Comparison of ENCODE assay signal across 34 mouse cellular contexts in genomic region chr13:18485080-18485479, GRCm38 (mm10).
"Had no signal": no experiment of that assay in that cellular context is flagged by ENCODE, and none has a peak within 500 bp of the region (broad histone marks: within the 10 kb centered on the region; RNA-seq: fewer than 3 reads in every experiment).

No protein-coding gene starts in this region.

- DNase-seq: heart, postnatal 14 days; heart, postnatal 36 days; heart, postnatal 4 days; kidney, adult 11 months; kidney, adult 18-20 months; kidney, adult 2 months; kidney, adult 8-10 months; kidney, adult 9 months; kidney, postnatal 10 days; kidney, postnatal 14 days; kidney, postnatal 25 days; kidney, postnatal 36 days; kidney, postnatal 4 days; layer of hippocampus, adult 9-11 months; layer of hippocampus, postnatal 36 days had no signal

- H3K4me2 ChIP-seq: heart, embryonic 11.5 days; heart, embryonic 12.5 days; heart, embryonic 13.5 days; heart, embryonic 15.5 days; hindbrain, embryonic 12.5 days; hindbrain, embryonic 13.5 days; hindbrain, embryonic 14.5 days; hindbrain, embryonic 15.5 days; intestine, embryonic 15.5 days; kidney, embryonic 15.5 days had no signal

- H3K27me3 ChIP-seq: heart, embryonic 12.5 days; heart, embryonic 13.5 days; heart, embryonic 15.5 days; hindbrain, embryonic 12.5 days; hindbrain, embryonic 13.5 days; hindbrain, embryonic 15.5 days; intestine, embryonic 15.5 days; kidney, embryonic 15.5 days had no signal

- H3K36me3 ChIP-seq: heart, embryonic 12.5 days; heart, embryonic 13.5 days; heart, embryonic 15.5 days; hindbrain, embryonic 10.5 days; hindbrain, embryonic 12.5 days; hindbrain, embryonic 13.5 days; hindbrain, embryonic 15.5 days; intestine, embryonic 15.5 days; kidney, embryonic 15.5 days had no signal

- H3K4me1 ChIP-seq: heart, embryonic 12.5 days; heart, embryonic 13.5 days; heart, embryonic 15.5 days; hindbrain, embryonic 10.5 days; hindbrain, embryonic 12.5 days; hindbrain, embryonic 13.5 days; hindbrain, embryonic 15.5 days; intestine, embryonic 15.5 days; kidney, embryonic 15.5 days had no signal

- ATAC-seq: hindbrain, embryonic 16.5 days; hindbrain, postnatal 0 days; inflammation-experienced regulatory T-cells, adult 6 months; intestine, embryonic 15.5 days; intestine, embryonic 16.5 days; intestine, postnatal 0 days had no signal

- H3K9ac ChIP-seq: heart, embryonic 12.5 days; heart, embryonic 13.5 days; heart, embryonic 15.5 days; hindbrain, embryonic 12.5 days; hindbrain, embryonic 13.5 days; hindbrain, embryonic 14.5 days; hindbrain, embryonic 15.5 days; intestine, embryonic 15.5 days; kidney, embryonic 15.5 days had no signal

- H3K9me3 ChIP-seq: heart, embryonic 12.5 days; heart, embryonic 13.5 days; heart, embryonic 15.5 days; hindbrain, embryonic 10.5 days; hindbrain, embryonic 12.5 days; hindbrain, embryonic 13.5 days; hindbrain, embryonic 15.5 days; intestine, embryonic 15.5 days; kidney, embryonic 15.5 days had no signal

- H3K27ac ChIP-seq: heart, embryonic 13.5 days; heart, embryonic 15.5 days; hindbrain, embryonic 10.5 days; hindbrain, embryonic 12.5 days; hindbrain, embryonic 13.5 days; hindbrain, embryonic 14.5 days; hindbrain, embryonic 15.5 days; hindbrain, postnatal 0 days; intestine, embryonic 15.5 days; kidney, embryonic 15.5 days; kidney, postnatal 0 days; layer of hippocampus, adult 2 months; left cerebral cortex, adult 2 months had no signal

- H3K4me3 ChIP-seq: heart, embryonic 12.5 days; heart, embryonic 13.5 days; heart, embryonic 15.5 days; hindbrain, embryonic 10.5 days; hindbrain, embryonic 12.5 days; hindbrain, embryonic 13.5 days; hindbrain, embryonic 15.5 days; intestine, embryonic 15.5 days; kidney, embryonic 15.5 days; layer of hippocampus, adult 2 months; left cerebral cortex, adult 2 months had no signal
